Mouse (Mus musculus): Measurements from ENCODE around the gene Unc5a. TPM values are rescaled to one million over a fixed set of nuclear protein-coding genes. Genes with fewer than 3 reads are reported as not detected.

Gene Unc5a
- polyA plus RNA-seq, 1 experiment from 2014 or later, result 0.79 TPM

- Histone ChIP-seq H3K9ac (ENCODE audit: low read length) (no peak overlapping the region), H3K27me3 (ENCODE audit: control insufficient read depth, insufficient read depth, low read length) (no peaks in the 10 kb centered on the region), H3K4me1 (ENCODE audit: control insufficient read depth, insufficient read depth, low read length) (no peaks in the 10 kb centered on the region), H3K4me3 (ENCODE audit: low read depth, low read length) (no peak overlapping the region), H3K9me3 (ENCODE audit: control insufficient read depth, low read length) (no peaks in the 10 kb centered on the region), H3K4me2 (ENCODE audit: low read depth, severe bottlenecking) (no peak overlapping the region), H3K36me3 (ENCODE audit: control insufficient read depth, insufficient read depth, low read length) (no peaks in the 10 kb centered on the region), H3K27ac (replicated peaks; ENCODE audit: low read depth, low read length) (no peak overlapping the region)
- DNase-seq (ENCODE audit: low spot score) (no peak), ATAC-seq (ENCODE audit: insufficient number of reproducible peaks, low FRiP score, low TSS enrichment, low read depth) (no peak)
- WGBS, result 66% methylated on average over 12 of the region's 12 CpGs
These were observed 31.7 kb downstream of the Unc5a start for GRCm38 (mm10) chr13:54980957-54981356.

DNA sequence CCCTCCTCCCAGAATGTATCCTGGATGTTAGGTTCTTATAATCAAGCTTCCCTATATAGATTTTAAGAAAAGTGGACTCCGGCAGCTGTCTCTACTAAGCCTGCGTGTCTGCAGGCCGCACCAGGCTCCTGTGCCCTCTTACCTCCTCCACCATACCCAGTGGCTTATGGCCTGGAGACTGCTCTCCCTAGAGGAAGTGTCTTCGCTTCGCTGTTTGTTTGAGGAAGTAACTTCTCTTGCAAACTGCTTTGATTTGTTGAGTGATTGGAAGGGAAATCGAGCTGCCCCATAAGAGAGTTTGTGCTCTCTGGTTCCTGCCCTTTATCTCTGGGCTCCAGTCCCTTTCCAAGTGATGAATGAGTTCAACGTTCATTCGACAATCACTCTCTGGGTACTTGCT lies 33.8 kb downstream of the Unc5a start:
- H3K9me3 ChIP-seq (ENCODE audit: control insufficient read depth, low read length), result no peaks in the 10 kb centered on the region
- no peak overlapping the region for H3K4me2 ChIP-seq (ENCODE audit: low read depth, severe bottlenecking)
- ATAC-seq (ENCODE audit: insufficient number of reproducible peaks, low FRiP score, low TSS enrichment, low read depth) (no peak), DNase-seq (ENCODE audit: low spot score) (no peak)
- no peak overlapping the region for H3K4me3 ChIP-seq (ENCODE audit: low read depth, low read length)
- no peaks in the 10 kb centered on the region for H3K4me1 ChIP-seq (ENCODE audit: control insufficient read depth, insufficient read depth, low read length)
- WGBS, result 83% methylated on average over 8 of the region's 8 CpGs
- no peaks in the 10 kb centered on the region for H3K27me3 ChIP-seq (ENCODE audit: control insufficient read depth, insufficient read depth, low read length)
- H3K9ac ChIP-seq (ENCODE audit: low read length), result no peak overlapping the region
- no peaks in the 10 kb centered on the region for H3K36me3 ChIP-seq (ENCODE audit: control insufficient read depth, insufficient read depth, low read length)
- no peak overlapping the region for H3K27ac ChIP-seq (replicated peaks; ENCODE audit: low read depth, low read length)

GRCm38 (mm10) chr13:54983614-54984013 lies 34.4 kb downstream of the Unc5a start:
- no peaks in the 10 kb centered on the region for H3K4me1 ChIP-seq (ENCODE audit: control insufficient read depth, insufficient read depth, low read length)
- no peak overlapping the region for H3K27ac ChIP-seq (replicated peaks; ENCODE audit: low read depth, low read length)
- H3K4me3 ChIP-seq (ENCODE audit: low read depth, low read length), result no peak overlapping the region
- WGBS, result 48% methylated on average over 2 of the region's 2 CpGs
- H3K27me3 ChIP-seq (ENCODE audit: control insufficient read depth, insufficient read depth, low read length), result no peaks in the 10 kb centered on the region
- DNase-seq (ENCODE audit: low spot score), result peak; percentile 36
- H3K9ac ChIP-seq (ENCODE audit: low read length), result no peak overlapping the region
- H3K4me2 ChIP-seq (ENCODE audit: low read depth, severe bottlenecking), result no peak overlapping the region
- ATAC-seq (ENCODE audit: insufficient number of reproducible peaks, low FRiP score, low TSS enrichment, low read depth), result no peak
- H3K9me3 ChIP-seq (ENCODE audit: control insufficient read depth, low read length), result no peaks in the 10 kb centered on the region
- no peaks in the 10 kb centered on the region for H3K36me3 ChIP-seq (ENCODE audit: control insufficient read depth, insufficient read depth, low read length)

GRCm38 (mm10) chr13:54987405-54987804 lies 38.2 kb downstream of the Unc5a start:
- Histone ChIP-seq H3K9me3 (ENCODE audit: control insufficient read depth, low read length) (no peaks in the 10 kb centered on the region), H3K27me3 (ENCODE audit: control insufficient read depth, insufficient read depth, low read length) (no peaks in the 10 kb centered on the region), H3K9ac (ENCODE audit: low read length) (no peak overlapping the region), H3K36me3 (ENCODE audit: control insufficient read depth, insufficient read depth, low read length) (no peaks in the 10 kb centered on the region), H3K27ac (replicated peaks; ENCODE audit: low read depth, low read length) (no peak overlapping the region), H3K4me2 (ENCODE audit: low read depth, severe bottlenecking) (no peak overlapping the region), H3K4me3 (ENCODE audit: low read depth, low read length) (no peak overlapping the region), H3K4me1 (ENCODE audit: control insufficient read depth, insufficient read depth, low read length) (no peaks in the 10 kb centered on the region)
- DNase-seq (ENCODE audit: low spot score) (no peak), ATAC-seq (ENCODE audit: insufficient number of reproducible peaks, low FRiP score, low TSS enrichment, low read depth) (no peak)
- 84% methylated on average over 9 of the region's 9 CpGs for WGBS

- H3K9ac ChIP-seq (ENCODE audit: low read length), result no peak overlapping the region
- ATAC-seq (ENCODE audit: insufficient number of reproducible peaks, low FRiP score, low TSS enrichment, low read depth), result no peak
- no peak for DNase-seq (ENCODE audit: low spot score)
- no peak overlapping the region for H3K4me3 ChIP-seq (ENCODE audit: low read depth, low read length)
- WGBS, result 50% methylated on average over 7 of the region's 7 CpGs
- no peak overlapping the region for H3K27ac ChIP-seq (replicated peaks; ENCODE audit: low read depth, low read length)
- H3K9me3 ChIP-seq (ENCODE audit: control insufficient read depth, low read length), result no peaks in the 10 kb centered on the region
- H3K4me2 ChIP-seq (ENCODE audit: low read depth, severe bottlenecking), result no peak overlapping the region
- H3K27me3 ChIP-seq (ENCODE audit: control insufficient read depth, insufficient read depth, low read length), result no peaks in the 10 kb centered on the region
- no peaks in the 10 kb centered on the region for H3K36me3 ChIP-seq (ENCODE audit: control insufficient read depth, insufficient read depth, low read length)
- H3K4me1 ChIP-seq (ENCODE audit: control insufficient read depth, insufficient read depth, low read length), result no peaks in the 10 kb centered on the region
These were observed 39.1 kb downstream of the Unc5a start for GRCm38 (mm10) chr13:54988181-54988760.

- Histone ChIP-seq H3K9me3 (ENCODE audit: control insufficient read depth, low read length) (no peaks in the 10 kb centered on the region), H3K36me3 (ENCODE audit: control insufficient read depth, insufficient read depth, low read length) (no peaks in the 10 kb centered on the region), H3K27me3 (ENCODE audit: control insufficient read depth, insufficient read depth, low read length) (no peaks in the 10 kb centered on the region), H3K4me2 (ENCODE audit: low read depth, severe bottlenecking) (no peak overlapping the region), H3K4me1 (ENCODE audit: control insufficient read depth, insufficient read depth, low read length) (no peaks in the 10 kb centered on the region), H3K27ac (replicated peaks; ENCODE audit: low read depth, low read length) (no peak overlapping the region), H3K9ac (ENCODE audit: low read length) (no peak overlapping the region), H3K4me3 (ENCODE audit: low read depth, low read length) (no peak overlapping the region)
- DNase-seq (ENCODE audit: low spot score) (no peak), ATAC-seq (ENCODE audit: insufficient number of reproducible peaks, low FRiP score, low TSS enrichment, low read depth) (no peak)
- 93% methylated on average over 7 of the region's 7 CpGs for WGBS
These were observed 43.0 kb downstream of the Unc5a start for GRCm38 (mm10) chr13:54992215-54992614.

GRCm38 (mm10) chr13:54994576-54994975 lies 45.4 kb downstream of the Unc5a start:
- H3K27ac ChIP-seq (replicated peaks; ENCODE audit: low read depth, low read length), result no peak overlapping the region
- no peaks in the 10 kb centered on the region for H3K9me3 ChIP-seq (ENCODE audit: control insufficient read depth, low read length)
- 23% methylated on average over 4 of the region's 4 CpGs for WGBS
- no peak overlapping the region for H3K4me2 ChIP-seq (ENCODE audit: low read depth, severe bottlenecking)
- H3K9ac ChIP-seq (ENCODE audit: low read length), result no peak overlapping the region
- H3K4me1 ChIP-seq (ENCODE audit: control insufficient read depth, insufficient read depth, low read length), result no peaks in the 10 kb centered on the region
- ATAC-seq (ENCODE audit: insufficient number of reproducible peaks, low FRiP score, low TSS enrichment, low read depth) (no peak), DNase-seq (ENCODE audit: low spot score) (no peak)
- H3K27me3 ChIP-seq (ENCODE audit: control insufficient read depth, insufficient read depth, low read length), result no peaks in the 10 kb centered on the region
- H3K36me3 ChIP-seq (ENCODE audit: control insufficient read depth, insufficient read depth, low read length), result no peaks in the 10 kb centered on the region
- no peak overlapping the region for H3K4me3 ChIP-seq (ENCODE audit: low read depth, low read length)

GRCm38 (mm10) chr13:54995161-54995560 lies 46.0 kb downstream of the Unc5a start:
- Histone ChIP-seq H3K4me3 (ENCODE audit: low read depth, low read length) (no peak overlapping the region), H3K27ac (replicated peaks; ENCODE audit: low read depth, low read length) (no peak overlapping the region), H3K4me2 (ENCODE audit: low read depth, severe bottlenecking) (no peak overlapping the region), H3K9ac (ENCODE audit: low read length) (no peak overlapping the region), H3K4me1 (ENCODE audit: control insufficient read depth, insufficient read depth, low read length) (no peaks in the 10 kb centered on the region), H3K27me3 (ENCODE audit: control insufficient read depth, insufficient read depth, low read length) (no peaks in the 10 kb centered on the region), H3K9me3 (ENCODE audit: control insufficient read depth, low read length) (no peaks in the 10 kb centered on the region), H3K36me3 (ENCODE audit: control insufficient read depth, insufficient read depth, low read length) (no peaks in the 10 kb centered on the region)
- ATAC-seq (ENCODE audit: insufficient number of reproducible peaks, low FRiP score, low TSS enrichment, low read depth), result no peak
- WGBS, result 61% methylated on average over 6 of the region's 6 CpGs
- no peak for DNase-seq (ENCODE audit: low spot score)

GRCm38 (mm10) chr13:54997568-54997967 lies 48.4 kb downstream of the Unc5a start:
- H3K27ac ChIP-seq (replicated peaks; ENCODE audit: low read depth, low read length), result no peak overlapping the region
- H3K9me3 ChIP-seq (ENCODE audit: control insufficient read depth, low read length), result no peaks in the 10 kb centered on the region
- 89% methylated on average over 8 of the region's 8 CpGs for WGBS
- H3K9ac ChIP-seq (ENCODE audit: low read length), result no peak overlapping the region
- DNase-seq (ENCODE audit: low spot score), result no peak
- H3K27me3 ChIP-seq (ENCODE audit: control insufficient read depth, insufficient read depth, low read length), result no peaks in the 10 kb centered on the region
- no peak for ATAC-seq (ENCODE audit: insufficient number of reproducible peaks, low FRiP score, low TSS enrichment, low read depth)
- no peak overlapping the region for H3K4me2 ChIP-seq (ENCODE audit: low read depth, severe bottlenecking)
- no peaks in the 10 kb centered on the region for H3K4me1 ChIP-seq (ENCODE audit: control insufficient read depth, insufficient read depth, low read length)
- no peak overlapping the region for H3K4me3 ChIP-seq (ENCODE audit: low read depth, low read length)
- no peaks in the 10 kb centered on the region for H3K36me3 ChIP-seq (ENCODE audit: control insufficient read depth, insufficient read depth, low read length)
